Mouse (Mus musculus) MEL (cell line): ENCODE data around the gene Atxn7l3. TPM values are rescaled to one million over a fixed set of nuclear protein-coding genes. Genes with fewer than 3 reads are reported as not detected.

Source experiments
- DNase-seq: peaks from one replicate; pipeline ENCODE4 v3.0.0; 2011; ENCODE audit warnings: low read depth, low spot score
- H3K27ac ChIP-seq: 2 replicates; pipeline ENCODE4 v1.5.1; 2012; ENCODE audit warnings: low read depth, mild to moderate bottlenecking, control low read depth, low read length, moderate library complexity; ENCODE audit not compliant: control insufficient read depth
- H3K27me3 ChIP-seq, 2 experiments: fragments of 150-350 bp in 1 of 2; sonication (generic) in 1 of 2; 2 replicates each; pipeline ENCODE4 v1.6.1; 2012; ENCODE audit warnings: low read length in 2 of 2, mild to moderate bottlenecking in 2 of 2, improper control_type of control experiment in 1 of 2, moderate library complexity in 1 of 2; ENCODE audit not compliant: insufficient read depth in 2 of 2, control insufficient read depth in 1 of 2
- H3K36me3 ChIP-seq, 2 experiments: 2 replicates each; pipeline ENCODE4 v1.6.1; 2012 to 2014; ENCODE audit warnings: low read length in 2 of 2, improper control_type of control experiment in 1 of 2, inconsistent platforms in 1 of 2, mild to moderate bottlenecking in 1 of 2; ENCODE audit not compliant: insufficient read depth in 2 of 2, control insufficient read depth in 1 of 2
- H3K4me1 ChIP-seq, 2 experiments: fragments of 150-350 bp in 1 of 2; sonication (generic) in 1 of 2; 2 replicates each; pipeline ENCODE4 v1.6.1; 2012; ENCODE audit warnings: low read length in 2 of 2, improper control_type of control experiment in 1 of 2, mild to moderate bottlenecking in 1 of 2; ENCODE audit not compliant: insufficient read depth in 2 of 2, control insufficient read depth in 1 of 2
- H3K4me3 ChIP-seq, 2 experiments: fragments of 150-350 bp in 1 of 2; sonication (generic) in 1 of 2; 2 replicates each; pipeline ENCODE4 v1.5.1; 2012; ENCODE audit warnings: low read depth in 2 of 2, low read length in 2 of 2, mild to moderate bottlenecking in 2 of 2, moderate library complexity in 2 of 2, control low read depth in 1 of 2, improper control_type of control experiment in 1 of 2; ENCODE audit not compliant: control insufficient read depth in 1 of 2, insufficient read depth in 1 of 2
- H3K79me2 ChIP-seq: 2 replicates; pipeline ENCODE4 v1.6.1; 2012; ENCODE audit warnings: mild to moderate bottlenecking, low read length, moderate library complexity; ENCODE audit not compliant: control insufficient read depth, poor library complexity, insufficient read depth
- H3K9ac ChIP-seq: 2 replicates; pipeline ENCODE4 v1.6.1; 2012; ENCODE audit warnings: low read depth, mild to moderate bottlenecking, control low read depth, low read length, moderate library complexity; ENCODE audit not compliant: control insufficient read depth, poor library complexity, severe bottlenecking
- H3K9me3 ChIP-seq: fragments of 150-350 bp; sonication (generic); replicated peaks from 2 replicates; pipeline ENCODE4 v1.6.1; 2012; ENCODE audit warnings: mild to moderate bottlenecking, low read length, improper control_type of control experiment, moderate library complexity; ENCODE audit not compliant: insufficient read depth
- BHLHE40 ChIP-seq: IDR thresholded peaks from 2 replicates; pipeline ENCODE4 v1.6.1; 2012; ENCODE audit warnings: low read depth, mild to moderate bottlenecking, inconsistent platforms, low read length, improper control_type of control experiment, borderline replicate concordance
- CTCF ChIP-seq, 3 experiments: IDR thresholded peaks in 2 of 3; conservative IDR thresholded peaks in 1 of 3; 2 replicates each; pipeline ENCODE4 v1.5.1; 2011 to 2012; ENCODE audit warnings: low read length in 3 of 3, low read depth in 2 of 3, mild to moderate bottlenecking in 2 of 3, improper control_type of control experiment in 1 of 3, inconsistent platforms in 1 of 3, mixed read lengths in 1 of 3, moderate library complexity in 1 of 3; ENCODE audit not compliant: control insufficient read depth in 1 of 3, insufficient read depth in 1 of 3, poor library complexity in 1 of 3, severe bottlenecking in 1 of 3
- E2F4 ChIP-seq: IDR thresholded peaks from 2 replicates; pipeline ENCODE4 v1.6.1; 2011; ENCODE audit warnings: low read depth, low read length, improper control_type of control experiment, borderline replicate concordance
- ETS1 ChIP-seq: IDR thresholded peaks from 2 replicates; pipeline ENCODE4 v1.6.1; 2012; ENCODE audit warnings: low read depth, mild to moderate bottlenecking, inconsistent platforms, low read length, improper control_type of control experiment, moderate library complexity
- GABPA ChIP-seq: IDR thresholded peaks from 2 replicates; pipeline ENCODE4 v1.6.1; 2012; ENCODE audit warnings: low read depth, mild to moderate bottlenecking, inconsistent platforms, low read length, improper control_type of control experiment, moderate library complexity
- GATA1 ChIP-seq: IDR thresholded peaks from 2 replicates; pipeline ENCODE4 v1.6.1; 2011; ENCODE audit warnings: low read depth, low read length, improper control_type of control experiment
- HCFC1 ChIP-seq: IDR thresholded peaks from 2 replicates; pipeline ENCODE4 v1.6.1; 2012; ENCODE audit warnings: low read depth, mild to moderate bottlenecking, inconsistent platforms, low read length, improper control_type of control experiment, moderate library complexity
- JUND ChIP-seq: IDR thresholded peaks from 2 replicates; pipeline ENCODE4 v1.6.1; 2011; ENCODE audit warnings: low read depth, mild to moderate bottlenecking, improper control_type of control experiment, low read length
- KAT2A ChIP-seq: conservative IDR thresholded peaks from 2 replicates; pipeline ENCODE4 v1.6.1; 2012; ENCODE audit warnings: low read depth, low read length, improper control_type of control experiment, inconsistent platforms
- MAFK ChIP-seq: IDR thresholded peaks from 2 replicates; pipeline ENCODE4 v1.6.1; 2011; ENCODE audit warnings: low read depth, mild to moderate bottlenecking, low read length, improper control_type of control experiment, borderline replicate concordance
- MAX ChIP-seq: IDR thresholded peaks from 2 replicates; pipeline ENCODE4 v1.6.1; 2011; ENCODE audit warnings: low read length, improper control_type of control experiment
- MAZ ChIP-seq: IDR thresholded peaks from 2 replicates; pipeline ENCODE4 v1.6.1; 2012; ENCODE audit warnings: low read depth, mild to moderate bottlenecking, inconsistent platforms, low read length, improper control_type of control experiment
- MXI1 ChIP-seq: IDR thresholded peaks from 2 replicates; pipeline ENCODE4 v1.6.1; 2011; ENCODE audit warnings: mild to moderate bottlenecking, low read depth, low read length, improper control_type of control experiment
- MYB ChIP-seq: IDR thresholded peaks from 2 replicates; pipeline ENCODE4 v1.6.1; 2011; ENCODE audit warnings: mild to moderate bottlenecking, low read depth, low read length, improper control_type of control experiment
- MYC ChIP-seq: IDR thresholded peaks from 2 replicates; pipeline ENCODE4 v1.6.1; 2011; ENCODE audit warnings: low read depth, mild to moderate bottlenecking, low read length, improper control_type of control experiment, moderate library complexity
- NELFE ChIP-seq: IDR thresholded peaks from 2 replicates; pipeline ENCODE4 v1.6.1; 2011; ENCODE audit warnings: low read depth, low read length, improper control_type of control experiment
- POLR2A ChIP-seq, 2 experiments: IDR thresholded peaks; 2 replicates each; pipeline ENCODE4 v1.6.1; 2011 to 2012; ENCODE audit warnings: low read length in 2 of 2, mild to moderate bottlenecking in 2 of 2, control low read depth in 1 of 2, improper control_type of control experiment in 1 of 2, low read depth in 1 of 2, moderate library complexity in 1 of 2; ENCODE audit not compliant: control insufficient read depth in 1 of 2, insufficient read depth in 1 of 2, poor library complexity in 1 of 2
- POLR2AphosphoS2 ChIP-seq: IDR thresholded peaks from 2 replicates; pipeline ENCODE4 v1.6.1; 2011; ENCODE audit warnings: low read length, improper control_type of control experiment
- POLR2AphosphoS5 ChIP-seq: IDR thresholded peaks from 2 replicates; pipeline ENCODE4 v1.6.1; 2012; ENCODE audit warnings: low read depth, borderline replicate concordance, mild to moderate bottlenecking, inconsistent platforms, low read length, moderate library complexity, mixed read lengths
- RAD21 ChIP-seq: IDR thresholded peaks from 2 replicates; pipeline ENCODE4 v1.6.1; 2011; ENCODE audit warnings: mild to moderate bottlenecking, low read depth, low read length, improper control_type of control experiment
- SIN3A ChIP-seq: IDR thresholded peaks from 2 replicates; pipeline ENCODE4 v1.6.1; 2012; ENCODE audit warnings: low read length, improper control_type of control experiment, inconsistent platforms
- SMC3 ChIP-seq: IDR thresholded peaks from 2 replicates; pipeline ENCODE4 v1.6.1; 2011; ENCODE audit warnings: low read depth, low read length, improper control_type of control experiment
- TBP ChIP-seq: IDR thresholded peaks from 2 replicates; pipeline ENCODE4 v1.8.0; 2011; ENCODE audit warnings: low read depth, low read length, improper control_type of control experiment
- UBTF ChIP-seq: IDR thresholded peaks from 2 replicates; pipeline ENCODE4 v1.6.1; 2012; ENCODE audit warnings: low read depth, mild to moderate bottlenecking, inconsistent platforms, low read length, improper control_type of control experiment, moderate library complexity, borderline replicate concordance; ENCODE audit not compliant: insufficient read depth
- ZKSCAN1 ChIP-seq: IDR thresholded peaks from 2 replicates; pipeline ENCODE4 v1.6.1; 2012; ENCODE audit warnings: low read depth, mild to moderate bottlenecking, inconsistent platforms, low read length, improper control_type of control experiment, moderate library complexity
- ZMIZ1 ChIP-seq: IDR thresholded peaks from 2 replicates; pipeline ENCODE4 v1.6.1; 2012; ENCODE audit warnings: low read depth, mild to moderate bottlenecking, inconsistent platforms, low read length, improper control_type of control experiment, moderate library complexity
- polyA plus RNA-seq, 2 experiments: library from polyadenylated mRNA; stranded (reverse) in 1 of 2; unstranded in 1 of 2; fragments of >175 nt in 1 of 2; fragments of >200 nt in 1 of 2; gene quantifications; 2 replicates each; pipeline versions ENCODE4 v1.2.1 to v1.2.4; 2012; ENCODE audit warnings: low replicate concordance in 2 of 2, low read depth in 1 of 2; ENCODE audit not compliant: insufficient read length in 2 of 2, insufficient read depth in 1 of 2, missing spikeins in 1 of 2
- total RNA-seq: library from RNA; depleted of rRNA; stranded (reverse); fragments of 300-350 nt; gene quantifications from 2 replicates; pipeline ENCODE4 v1.2.3, GENCODE M21; 2012

Gene Atxn7l3
- total and polyA plus RNA-seq, 3 experiments: 39.4 to 53.0 (median 46.7) TPM

GRCm38 (mm10) chr11:102294887-102295597, 1.4 kb downstream of the Atxn7l3 start:
- DNase-seq: peak; percentile 91
- peaks cover 2 to 9% of the 10 kb centered on the region in 2 experiments; a peak in 3 of 4 replicates for H3K36me3 ChIP-seq
- peaks cover 24% of the 10 kb centered on the region for H3K79me2 ChIP-seq
- H3K27me3 ChIP-seq: no peaks in the 10 kb centered on the region
- H3K9ac ChIP-seq: peak overlapping the region; percentile 71
- H3K4me1 ChIP-seq: peaks cover 2 to 14% of the 10 kb centered on the region in 2 experiments; a peak in 3 of 4 replicates
- H3K27ac ChIP-seq: peak overlapping the region; percentile 76
- H3K4me3 ChIP-seq: peak overlapping the region; percentile 77 to 84
- TF ChIP-seq ZKSCAN1 (no peak), GABPA (no peak), SMC3 (peak; percentile 49), POLR2A (IDR thresholded peaks at IDR 0.05; ENCODE audit: control insufficient read depth in 1 of 2, insufficient read depth in 1 of 2, low read depth in 1 of 2, low read length in 2 of 2, poor library complexity in 1 of 2) (peak; percentile 41 to 87; a peak in 3 of 4 replicates), CTCF (IDR thresholded peaks at IDR 0.05 in 2 of 3, conservative IDR thresholded peaks at IDR 0.05 in 1 of 3; ENCODE audit: control insufficient read depth in 1 of 3, insufficient read depth in 1 of 3, low read depth in 2 of 3, low read length in 3 of 3, poor library complexity in 1 of 3, severe bottlenecking in 1 of 3) (peak in 2 of 3 experiments; percentile 28 to 42; a peak in 3 of 6 replicates), HCFC1 (peak; percentile 83), E2F4 (no peak), POLR2AphosphoS2 (peak; percentile 83), MXI1 (peak; percentile 38), KAT2A (peak; percentile 40; the same call in 1 of the 2 replicates), TBP (peak; percentile 94), GATA1 (no peak), SIN3A (peak; percentile 85), BHLHE40 (peak; percentile 32; the same call in 1 of the 2 replicates), RAD21 (peak; percentile 40), ZMIZ1 (peak; percentile 93), MYC (0 out of 2 replicates have a peak, but pooled peaks have one; percentile 58), MAFK (no peak), NELFE (peak; percentile 82), MYB (no peak), JUND (no peak), UBTF (no peak), MAZ (peak; percentile 82), ETS1 (no peak), POLR2AphosphoS5 (no peak), MAX (peak; percentile 27; the same call in 1 of the 2 replicates)
- H3K9me3 ChIP-seq: no peaks in the 10 kb centered on the region
